Mouse (Mus musculus): Measurements from ENCODE around the gene Phc2. TPM values are rescaled to one million over a fixed set of nuclear protein-coding genes. Genes with fewer than 3 reads are reported as not detected.

The Phc2 gene
- polyA plus RNA-seq, 1 experiment from 2014 or later = 7.5 TPM

DNA sequence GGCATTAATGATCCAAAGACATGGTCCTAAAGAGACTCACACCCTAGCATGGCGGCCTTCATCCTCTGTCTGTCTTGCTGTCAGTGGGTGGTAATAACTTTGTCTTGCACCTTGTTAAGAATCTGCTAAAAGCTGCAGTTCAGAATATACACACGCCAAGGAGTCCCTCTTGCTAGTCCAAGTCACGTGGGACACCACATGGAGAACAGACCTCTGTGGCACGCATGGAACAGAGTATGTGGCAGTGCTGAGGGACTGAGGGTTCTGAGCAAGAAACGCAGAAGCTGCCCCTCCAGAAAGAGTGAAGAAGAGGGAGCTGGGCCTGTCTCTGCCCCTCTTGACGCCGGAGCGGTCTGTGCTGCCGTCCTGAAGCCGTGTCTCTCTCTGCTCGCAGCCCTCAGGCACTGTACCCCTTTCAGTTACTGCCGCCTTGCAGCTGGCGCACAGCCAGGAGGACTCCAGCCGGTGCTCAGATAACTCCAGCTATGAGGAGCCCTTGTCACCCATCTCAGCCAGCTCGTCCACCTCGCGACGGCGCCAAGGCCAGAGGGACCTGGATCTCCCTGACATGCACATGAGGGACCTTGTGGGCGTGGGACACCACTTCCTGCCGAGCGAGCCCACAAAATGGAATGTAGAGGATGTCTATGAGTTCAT lies 93.2 kb downstream of the Phc2 start:
- Histone ChIP-seq H3K4me2 (ENCODE audit: low read depth, low read length) (no peak overlapping the region), H3K4me3 (ENCODE audit: low read length) (no peak overlapping the region), H3K4me1 (ENCODE audit: control insufficient read depth, insufficient read depth, low read length) (peaks cover 14% of the 10 kb centered on the region), H3K27me3 (ENCODE audit: control insufficient read depth, insufficient read depth, low read length) (no peaks in the 10 kb centered on the region), H3K36me3 (ENCODE audit: control insufficient read depth, insufficient read depth) (peaks cover 84% of the 10 kb centered on the region), H3K9ac (ENCODE audit: low read length) (peak overlapping the region; percentile 33; the same call in 1 of the 2 replicates), H3K27ac (ENCODE audit: low read length) (no peak overlapping the region), H3K9me3 (replicated peaks; ENCODE audit: control insufficient read depth, low read length) (no peaks in the 10 kb centered on the region)
- 47% methylated on average over 22 of the region's 22 CpGs for WGBS
- ATAC-seq (replicated peaks; ENCODE audit: extremely low read depth, insufficient read depth, low FRiP score) = peak; percentile 71; the same call in 1 of the 2 replicates

DNA sequence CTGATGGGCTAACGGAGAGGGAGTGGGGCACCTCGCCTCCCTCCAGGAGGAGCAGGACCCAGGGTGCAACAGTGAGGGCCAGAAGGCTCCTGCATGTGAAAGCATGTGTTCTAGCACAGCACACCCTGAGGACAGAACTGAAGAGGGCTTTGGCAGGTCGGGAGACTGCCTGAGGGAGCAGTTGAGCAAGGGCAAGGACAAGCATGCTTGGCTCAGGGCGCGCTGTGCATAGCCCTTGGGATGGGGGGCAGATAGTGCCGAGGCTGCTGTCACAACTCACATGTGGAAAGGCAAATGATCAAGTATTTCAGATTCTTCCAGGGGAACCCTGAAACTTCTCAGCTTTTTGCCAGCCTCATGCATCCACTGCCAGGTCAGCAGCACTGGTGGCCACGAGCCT lies 93.8 kb downstream of the Phc2 start:
- peak overlapping the region; percentile 33; the same call in 1 of the 2 replicates for H3K9ac ChIP-seq (ENCODE audit: low read length)
- ATAC-seq (replicated peaks; ENCODE audit: extremely low read depth, insufficient read depth, low FRiP score) = no peak
- H3K27ac ChIP-seq (ENCODE audit: low read length) = no peak overlapping the region
- no peak overlapping the region for H3K4me3 ChIP-seq (ENCODE audit: low read length)
- H3K4me2 ChIP-seq (ENCODE audit: low read depth, low read length) = no peak overlapping the region
- no peaks in the 10 kb centered on the region for H3K9me3 ChIP-seq (replicated peaks; ENCODE audit: control insufficient read depth, low read length)
- 85% methylated on average over 7 of the region's 7 CpGs for WGBS
- H3K4me1 ChIP-seq (ENCODE audit: control insufficient read depth, insufficient read depth, low read length) = peaks cover 14% of the 10 kb centered on the region
- H3K36me3 ChIP-seq (ENCODE audit: control insufficient read depth, insufficient read depth) = peaks cover 86% of the 10 kb centered on the region
- no peaks in the 10 kb centered on the region for H3K27me3 ChIP-seq (ENCODE audit: control insufficient read depth, insufficient read depth, low read length)

DNA sequence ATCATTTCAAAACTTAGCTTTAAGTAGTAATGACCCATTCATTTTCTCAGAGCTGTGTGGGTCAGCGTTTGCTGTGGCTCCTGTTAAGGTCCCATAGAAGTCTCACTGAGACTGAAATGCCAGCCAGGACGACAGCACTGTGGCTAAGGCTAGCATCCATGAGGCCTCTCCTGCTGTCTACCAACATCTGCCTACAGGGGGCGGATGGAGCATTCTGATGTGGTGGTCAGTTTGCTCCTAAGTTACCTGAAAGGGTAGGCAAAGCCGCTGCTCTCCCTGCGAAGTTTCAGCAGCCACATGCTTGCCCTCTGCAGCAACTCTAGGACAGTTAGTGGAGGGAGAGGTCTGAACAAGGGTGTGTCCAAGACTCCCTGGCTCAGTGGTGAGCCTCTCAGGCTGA lies 96.5 kb downstream of the Phc2 start:
- H3K36me3 ChIP-seq (ENCODE audit: control insufficient read depth, insufficient read depth) = peaks cover 70% of the 10 kb centered on the region

DNA sequence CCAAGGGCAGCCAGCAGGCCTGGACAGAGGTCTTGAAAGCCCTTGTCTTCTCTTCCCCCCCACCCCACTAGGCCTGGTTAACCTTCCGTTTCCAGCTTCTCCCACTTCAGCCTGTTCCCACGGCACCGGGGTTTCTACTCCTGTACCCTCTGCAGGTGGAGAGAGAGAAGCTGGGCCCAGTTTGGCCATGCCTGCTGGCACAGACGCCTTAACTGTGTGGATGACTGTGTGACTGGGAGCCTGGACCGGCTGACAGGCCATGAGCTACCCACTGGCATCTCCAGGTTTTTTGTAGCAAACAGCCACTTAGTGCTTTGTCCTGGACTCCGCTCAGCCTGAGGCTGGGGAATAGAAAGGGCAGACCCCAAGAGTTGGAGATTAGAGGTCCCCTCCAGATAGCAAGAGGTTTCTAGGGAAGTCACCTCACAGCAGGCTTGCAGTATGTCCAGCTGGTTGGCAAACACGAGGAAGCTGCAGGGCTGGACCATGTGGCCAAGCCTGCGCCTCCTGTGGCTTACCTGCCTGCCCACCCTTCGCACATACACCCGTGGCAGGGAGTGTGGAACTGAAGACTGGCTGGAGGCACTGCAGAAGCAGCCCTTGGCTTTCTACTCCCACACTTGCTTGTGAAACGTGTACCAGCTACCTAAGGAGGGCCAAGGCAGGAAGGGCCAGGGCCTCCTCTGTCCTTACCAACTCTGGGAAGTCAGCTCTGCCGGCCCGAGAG lies 97.7 kb downstream of the Phc2 start:
- Histone ChIP-seq H3K9ac (ENCODE audit: low read length) (no peak overlapping the region), H3K9me3 (replicated peaks; ENCODE audit: control insufficient read depth, low read length) (no peaks in the 10 kb centered on the region), H3K27me3 (ENCODE audit: control insufficient read depth, insufficient read depth, low read length) (no peaks in the 10 kb centered on the region), H3K36me3 (ENCODE audit: control insufficient read depth, insufficient read depth) (peaks cover 58% of the 10 kb centered on the region), H3K4me3 (ENCODE audit: low read length) (no peak overlapping the region), H3K4me2 (ENCODE audit: low read depth, low read length) (no peak overlapping the region), H3K4me1 (ENCODE audit: control insufficient read depth, insufficient read depth, low read length) (peaks cover 13% of the 10 kb centered on the region), H3K27ac (ENCODE audit: low read length) (no peak overlapping the region)
- ATAC-seq (replicated peaks; ENCODE audit: extremely low read depth, insufficient read depth, low FRiP score) = no peak
- WGBS = 82% methylated on average over 13 of the region's 13 CpGs

More for the DNA sequence above, 96.5 kb downstream of the Phc2 start:
- 66% methylated on average over 5 of the region's 5 CpGs for WGBS
- Histone ChIP-seq H3K27ac (ENCODE audit: low read length) (no peak overlapping the region), H3K4me1 (ENCODE audit: control insufficient read depth, insufficient read depth, low read length) (peaks cover 14% of the 10 kb centered on the region), H3K4me2 (ENCODE audit: low read depth, low read length) (no peak overlapping the region), H3K27me3 (ENCODE audit: control insufficient read depth, insufficient read depth, low read length) (no peaks in the 10 kb centered on the region), H3K4me3 (ENCODE audit: low read length) (no peak overlapping the region), H3K9ac (ENCODE audit: low read length) (no peak overlapping the region), H3K9me3 (replicated peaks; ENCODE audit: control insufficient read depth, low read length) (no peaks in the 10 kb centered on the region)
- ATAC-seq (replicated peaks; ENCODE audit: extremely low read depth, insufficient read depth, low FRiP score) = no peak

DNA sequence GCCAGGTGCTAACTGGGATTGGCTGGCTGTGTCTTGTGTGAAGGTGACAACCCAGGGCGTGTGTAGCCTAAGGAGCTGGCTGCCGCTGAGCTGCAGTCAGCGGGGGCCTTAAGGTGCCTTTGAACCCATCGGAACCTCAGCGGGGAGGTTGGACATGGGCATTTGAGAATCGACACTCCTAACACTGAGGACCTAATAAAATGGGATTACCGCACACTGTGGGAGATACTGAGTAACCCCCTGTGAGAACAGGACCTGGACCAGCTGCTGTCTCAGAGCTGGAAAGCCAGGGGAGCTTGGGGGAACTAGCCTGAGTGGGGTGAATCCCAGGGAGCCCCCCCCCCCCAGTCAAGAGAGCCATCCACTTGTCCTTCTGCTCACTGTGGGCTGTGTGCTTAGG lies 99.1 kb downstream of the Phc2 start:
- Histone ChIP-seq H3K4me1 (ENCODE audit: control insufficient read depth, insufficient read depth, low read length) (no peaks in the 10 kb centered on the region), H3K4me3 (ENCODE audit: low read length) (no peak overlapping the region), H3K9ac (ENCODE audit: low read length) (no peak overlapping the region), H3K36me3 (ENCODE audit: control insufficient read depth, insufficient read depth) (peaks cover 45% of the 10 kb centered on the region), H3K27ac (ENCODE audit: low read length) (no peak overlapping the region), H3K27me3 (ENCODE audit: control insufficient read depth, insufficient read depth, low read length) (no peaks in the 10 kb centered on the region), H3K4me2 (ENCODE audit: low read depth, low read length) (no peak overlapping the region), H3K9me3 (replicated peaks; ENCODE audit: control insufficient read depth, low read length) (no peaks in the 10 kb centered on the region)
- 94% methylated on average over 7 of the region's 7 CpGs for WGBS
- no peak for ATAC-seq (replicated peaks; ENCODE audit: extremely low read depth, insufficient read depth, low FRiP score)

DNA sequence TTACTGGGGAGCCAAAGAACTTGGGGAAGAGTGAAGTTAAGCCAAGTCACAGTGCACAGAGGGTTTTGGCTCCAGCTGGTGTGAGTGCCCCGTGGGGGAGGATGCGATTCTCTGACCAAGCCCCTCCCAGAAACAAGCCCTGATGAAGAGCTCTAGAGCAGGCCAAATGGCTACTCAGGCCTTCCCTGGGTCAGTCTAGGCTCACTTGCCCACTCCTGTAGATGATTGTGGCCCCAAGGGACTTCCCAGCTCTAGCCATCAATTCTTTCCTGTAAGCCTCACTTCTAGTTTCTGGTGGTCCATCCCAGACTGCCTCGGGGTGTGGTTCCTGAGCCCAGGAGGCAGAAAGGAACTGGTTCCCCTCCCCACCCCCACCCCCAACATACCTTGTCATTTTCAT lies 100.6 kb downstream of the Phc2 start, which contains the start of gene A3galt2:
Gene A3galt2 (plus strand): TSS at position 301 of the 400 bp plus-strand sequence.
- H3K27ac ChIP-seq (ENCODE audit: low read length) = no peak within 1 kb of the TSS
- no peaks in the 10 kb centered on the region for H3K27me3 ChIP-seq (ENCODE audit: control insufficient read depth, insufficient read depth, low read length)
- H3K36me3 ChIP-seq (ENCODE audit: control insufficient read depth, insufficient read depth) = peaks cover 35% of the 10 kb centered on the region
- no peaks in the 10 kb centered on the region for H3K9me3 ChIP-seq (replicated peaks; ENCODE audit: control insufficient read depth, low read length)
- 68% methylated on average over 3 of the region's 3 CpGs for WGBS
- no peak within 1 kb of the TSS for H3K9ac ChIP-seq (ENCODE audit: low read length)
- no peak for ATAC-seq (replicated peaks; ENCODE audit: extremely low read depth, insufficient read depth, low FRiP score)
- H3K4me1 ChIP-seq (ENCODE audit: control insufficient read depth, insufficient read depth, low read length) = no peaks in the 10 kb centered on the region
- H3K4me3 ChIP-seq (ENCODE audit: low read length) = no peak within 1 kb of the TSS
- no peak within 1 kb of the TSS for H3K4me2 ChIP-seq (ENCODE audit: low read depth, low read length)

DNA sequence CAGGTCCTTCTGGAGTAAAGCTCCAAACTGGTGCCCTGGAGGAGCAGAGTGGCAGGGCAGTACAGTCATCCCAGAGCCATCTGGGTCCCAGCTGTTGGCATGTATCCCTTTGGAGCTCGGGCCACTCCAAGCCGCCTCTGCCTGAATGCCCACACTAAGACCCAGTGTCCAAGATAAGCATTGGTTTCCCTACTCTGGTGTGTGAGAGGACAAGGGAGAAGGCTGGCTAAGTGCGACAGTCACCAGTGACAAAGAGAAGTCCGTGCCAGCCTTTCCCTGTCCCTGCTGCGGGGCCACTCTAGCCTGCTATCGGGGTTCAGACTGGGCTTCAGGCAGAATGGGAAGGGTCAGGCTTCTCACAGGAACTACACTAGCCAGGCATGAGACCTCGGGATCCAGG lies 101.4 kb downstream of the Phc2 start:
- Histone ChIP-seq H3K4me3 (ENCODE audit: low read length) (no peak overlapping the region), H3K36me3 (ENCODE audit: control insufficient read depth, insufficient read depth) (peaks cover 28% of the 10 kb centered on the region), H3K9ac (ENCODE audit: low read length) (no peak overlapping the region), H3K27me3 (ENCODE audit: control insufficient read depth, insufficient read depth, low read length) (no peaks in the 10 kb centered on the region), H3K4me2 (ENCODE audit: low read depth, low read length) (no peak overlapping the region), H3K9me3 (replicated peaks; ENCODE audit: control insufficient read depth, low read length) (no peaks in the 10 kb centered on the region), H3K4me1 (ENCODE audit: control insufficient read depth, insufficient read depth, low read length) (no peaks in the 10 kb centered on the region), H3K27ac (ENCODE audit: low read length) (no peak overlapping the region)
- no peak for ATAC-seq (replicated peaks; ENCODE audit: extremely low read depth, insufficient read depth, low FRiP score)
- WGBS = 55% methylated on average over 7 of the region's 7 CpGs

DNA sequence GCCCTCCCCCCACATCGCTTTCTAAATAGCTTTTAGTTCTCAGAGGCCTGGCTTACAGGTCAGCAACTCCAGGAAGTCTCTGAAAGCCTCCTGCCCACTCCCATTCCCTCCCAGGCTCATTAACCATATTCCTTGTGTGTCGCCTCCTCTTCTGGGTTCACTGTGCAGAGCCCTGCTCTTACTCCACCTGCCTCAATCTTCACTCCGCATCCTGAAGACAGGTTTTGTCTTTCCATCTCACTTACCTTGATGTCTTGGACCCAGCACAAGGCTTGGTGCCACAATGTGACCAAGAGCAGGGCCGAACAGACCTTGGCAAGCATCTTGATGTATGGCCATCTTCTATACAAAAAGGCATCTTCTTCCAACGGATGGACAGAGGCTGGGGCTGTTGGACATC lies 104.7 kb downstream of the Phc2 start:
- H3K9me3 ChIP-seq (replicated peaks; ENCODE audit: control insufficient read depth, low read length) = peaks cover 9% of the 10 kb centered on the region; the same call in 1 of the 2 replicates
- H3K27ac ChIP-seq (ENCODE audit: low read length) = no peak overlapping the region
- H3K4me1 ChIP-seq (ENCODE audit: control insufficient read depth, insufficient read depth, low read length) = no peaks in the 10 kb centered on the region
- H3K4me2 ChIP-seq (ENCODE audit: low read depth, low read length) = no peak overlapping the region
- no peaks in the 10 kb centered on the region for H3K27me3 ChIP-seq (ENCODE audit: control insufficient read depth, insufficient read depth, low read length)
- H3K4me3 ChIP-seq (ENCODE audit: low read length) = no peak overlapping the region
- H3K36me3 ChIP-seq (ENCODE audit: control insufficient read depth, insufficient read depth) = no peaks in the 10 kb centered on the region; the same call in 1 of the 2 replicates
- H3K9ac ChIP-seq (ENCODE audit: low read length) = no peak overlapping the region
- 80% methylated on average over 5 of the region's 5 CpGs for WGBS
- ATAC-seq (replicated peaks; ENCODE audit: extremely low read depth, insufficient read depth, low FRiP score) = no peak

DNA sequence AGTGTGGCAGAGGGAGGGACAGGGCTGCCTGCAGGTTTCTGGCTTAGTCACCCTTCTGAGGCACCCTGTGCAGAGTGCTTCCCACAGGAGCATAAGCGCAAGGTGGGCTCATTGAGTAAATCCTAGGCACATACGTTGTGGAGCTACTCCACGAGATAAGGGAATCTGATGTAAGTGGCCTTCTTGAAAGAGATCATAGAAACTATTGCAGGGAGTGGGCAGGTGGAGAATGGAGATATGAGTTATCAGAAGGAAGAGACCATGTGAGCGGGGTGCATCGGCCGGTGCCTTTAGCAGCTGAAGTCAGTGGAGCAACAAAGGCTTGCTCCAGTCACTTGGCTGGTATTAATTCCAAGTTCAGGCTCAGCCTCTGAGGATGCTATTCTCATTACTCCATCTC lies 105.5 kb downstream of the Phc2 start:
- WGBS = 63% methylated on average over 6 of the region's 6 CpGs
- no peak overlapping the region for H3K4me3 ChIP-seq (ENCODE audit: low read length)
- H3K9ac ChIP-seq (ENCODE audit: low read length) = no peak overlapping the region
- H3K27me3 ChIP-seq (ENCODE audit: control insufficient read depth, insufficient read depth, low read length) = no peaks in the 10 kb centered on the region
- no peak for ATAC-seq (replicated peaks; ENCODE audit: extremely low read depth, insufficient read depth, low FRiP score)
- H3K36me3 ChIP-seq (ENCODE audit: control insufficient read depth, insufficient read depth) = no peaks in the 10 kb centered on the region
- peaks cover 9% of the 10 kb centered on the region; the same call in 1 of the 2 replicates for H3K9me3 ChIP-seq (replicated peaks; ENCODE audit: control insufficient read depth, low read length)
- H3K27ac ChIP-seq (ENCODE audit: low read length) = no peak overlapping the region
- no peaks in the 10 kb centered on the region for H3K4me1 ChIP-seq (ENCODE audit: control insufficient read depth, insufficient read depth, low read length)
- H3K4me2 ChIP-seq (ENCODE audit: low read depth, low read length) = no peak overlapping the region
